Mouse (Mus musculus) layer of hippocampus, postnatal 25 days (tissue): Measurements from ENCODE around the gene Alpk1. TPM values are rescaled to one million over a fixed set of nuclear protein-coding genes. Genes with fewer than 3 reads are reported as not detected.

Experiments
- DNase-seq, 2 experiments: peaks; one replicate each; pipeline ENCODE4 v3.0.0; 2022; ENCODE audit warnings: mixed read lengths in 2 of 2, low spot score in 1 of 2; ENCODE audit errors: extremely low spot score in 1 of 2
- total RNA-seq, 2 experiments: library from RNA; stranded (reverse); gene quantifications; 2 replicates each; pipeline ENCODE4 v1.2.3; 2021

Gene Alpk1
- total RNA-seq, 2 experiments from 2014 or later: 6.7 to 9.6 TPM

DNA sequence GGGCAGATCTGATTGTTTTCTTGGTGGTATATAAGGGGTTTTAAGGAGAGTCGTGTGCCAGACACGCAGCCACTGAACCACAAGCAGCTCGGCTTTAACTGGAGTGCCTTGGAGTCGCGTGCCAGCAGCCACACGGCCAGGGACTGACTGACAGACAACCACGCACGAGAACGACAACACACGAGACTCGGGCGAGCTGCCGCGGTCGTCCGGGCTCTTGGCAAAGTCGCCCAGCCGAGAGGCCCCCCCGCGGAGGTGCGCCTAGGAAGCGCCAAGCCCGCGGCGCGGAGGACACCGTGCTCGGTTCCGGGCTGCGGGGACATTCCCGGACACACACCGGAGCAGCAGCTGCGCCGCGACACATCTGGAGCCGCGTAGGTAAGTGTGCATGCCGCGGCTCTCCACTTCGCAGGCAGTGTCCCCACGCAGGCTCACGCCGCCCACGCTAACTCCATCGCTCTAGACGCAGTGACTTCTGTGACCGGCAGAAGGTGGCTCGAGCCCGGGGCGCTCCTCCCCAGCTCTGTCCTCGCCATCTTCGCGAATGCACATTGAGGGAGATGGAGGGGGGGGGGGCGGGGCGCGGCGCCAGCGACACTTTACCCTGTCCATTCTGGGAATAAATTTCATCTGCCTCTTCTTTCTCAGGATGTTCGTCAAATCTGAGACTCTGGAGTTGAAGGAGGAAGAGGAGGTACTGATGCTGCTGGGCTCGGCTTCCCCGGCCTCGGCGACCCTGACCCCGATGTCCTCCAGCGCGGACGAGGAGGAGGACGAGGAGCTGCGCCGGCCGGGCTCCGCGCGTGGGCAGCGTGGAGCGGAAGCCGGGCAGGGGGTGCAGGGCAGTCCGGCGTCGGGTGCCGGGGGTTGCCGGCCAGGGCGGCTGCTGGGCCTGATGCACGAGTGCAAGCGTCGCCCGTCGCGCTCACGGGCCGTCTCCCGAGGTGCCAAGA, 147.0 kb downstream of the Alpk1 start, which contains the start of gene Neurog2:
TSS of gene Neurog2 (plus strand) at position 56 of the 953 bp plus-strand sequence.
- peak in 1 of 2 experiments; percentile 13 for DNase-seq

- no peak for DNase-seq
These were observed 147.8 kb downstream of the Alpk1 start for GRCm38 (mm10) chr3:127632531-127632930.

DNA sequence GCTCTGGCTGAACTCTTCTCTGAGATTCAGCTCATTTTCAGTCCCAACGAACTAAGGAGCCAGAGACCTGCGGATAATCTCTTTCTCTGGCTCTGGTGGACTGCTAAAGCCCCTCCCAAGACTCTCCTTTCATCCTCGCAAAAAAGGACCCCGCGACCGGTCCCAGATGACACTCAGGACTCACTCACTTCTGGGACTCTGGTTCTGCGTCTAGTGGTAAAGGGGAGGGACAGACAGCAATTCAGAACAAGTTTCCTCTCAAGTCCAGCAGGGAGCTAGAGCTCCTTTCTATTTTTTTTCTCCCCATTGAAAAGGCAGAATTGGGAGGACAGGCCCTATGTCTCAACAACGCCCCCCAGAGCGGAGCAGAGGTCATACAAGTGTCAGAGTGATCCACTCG, 148.7 kb downstream of the Alpk1 start:
- no peak for DNase-seq

DNA sequence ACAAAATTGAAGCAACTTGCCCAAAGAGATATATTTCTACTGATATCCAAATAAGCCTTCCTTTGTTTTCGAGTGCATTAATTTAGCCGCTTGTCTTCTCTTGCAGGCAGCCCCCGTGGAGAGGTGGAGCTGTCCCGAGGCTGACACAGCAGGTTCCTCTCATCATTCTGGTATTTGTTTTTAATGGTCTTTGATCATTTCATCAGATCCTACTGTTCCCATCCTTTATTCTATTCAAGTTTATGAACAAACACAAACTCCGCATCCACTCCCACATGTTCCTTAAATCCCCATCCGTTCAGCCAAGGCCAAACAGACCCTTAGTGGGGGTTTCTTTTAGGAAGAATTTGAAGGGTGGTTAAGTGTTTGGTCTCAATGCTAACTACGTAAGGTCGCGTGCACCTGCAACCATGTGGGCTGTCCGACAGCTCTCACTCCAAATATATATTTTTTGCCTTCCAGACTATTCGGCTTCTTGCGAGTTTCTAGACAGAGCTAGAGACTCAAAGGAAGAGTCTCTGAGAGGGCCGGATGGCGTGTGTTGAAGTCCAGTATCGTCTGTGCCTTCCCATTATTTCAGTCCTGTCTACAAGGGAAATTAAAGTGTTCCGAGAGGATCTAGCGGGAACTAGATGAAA, 149.5 kb downstream of the Alpk1 start:
- no peak for DNase-seq

- DNase-seq: no peak
These were observed 150.1 kb downstream of the Alpk1 start for GRCm38 (mm10) chr3:127630190-127630589.

GRCm38 (mm10) chr3:127628311-127629184, 151.8 kb downstream of the Alpk1 start:
- DNase-seq: no peak

DNA sequence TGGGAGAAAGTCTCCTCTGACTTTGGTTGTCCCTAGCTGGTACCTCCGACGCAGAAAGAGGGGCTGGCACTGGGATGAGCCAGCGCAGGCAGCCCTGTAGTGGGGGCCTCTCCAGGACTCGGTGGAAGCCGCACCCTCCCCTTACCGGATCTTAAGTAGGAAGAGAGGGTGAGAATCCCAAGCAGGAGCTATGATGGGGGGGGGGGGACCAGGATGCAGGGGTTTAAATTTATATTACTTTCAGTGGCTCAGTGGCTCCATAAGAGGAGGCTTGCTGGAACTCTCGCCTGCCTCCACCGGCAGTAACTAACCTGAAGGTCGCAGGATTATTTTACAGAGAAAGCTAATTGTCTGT, 152.4 kb downstream of the Alpk1 start:
- DNase-seq: no peak

DNA sequence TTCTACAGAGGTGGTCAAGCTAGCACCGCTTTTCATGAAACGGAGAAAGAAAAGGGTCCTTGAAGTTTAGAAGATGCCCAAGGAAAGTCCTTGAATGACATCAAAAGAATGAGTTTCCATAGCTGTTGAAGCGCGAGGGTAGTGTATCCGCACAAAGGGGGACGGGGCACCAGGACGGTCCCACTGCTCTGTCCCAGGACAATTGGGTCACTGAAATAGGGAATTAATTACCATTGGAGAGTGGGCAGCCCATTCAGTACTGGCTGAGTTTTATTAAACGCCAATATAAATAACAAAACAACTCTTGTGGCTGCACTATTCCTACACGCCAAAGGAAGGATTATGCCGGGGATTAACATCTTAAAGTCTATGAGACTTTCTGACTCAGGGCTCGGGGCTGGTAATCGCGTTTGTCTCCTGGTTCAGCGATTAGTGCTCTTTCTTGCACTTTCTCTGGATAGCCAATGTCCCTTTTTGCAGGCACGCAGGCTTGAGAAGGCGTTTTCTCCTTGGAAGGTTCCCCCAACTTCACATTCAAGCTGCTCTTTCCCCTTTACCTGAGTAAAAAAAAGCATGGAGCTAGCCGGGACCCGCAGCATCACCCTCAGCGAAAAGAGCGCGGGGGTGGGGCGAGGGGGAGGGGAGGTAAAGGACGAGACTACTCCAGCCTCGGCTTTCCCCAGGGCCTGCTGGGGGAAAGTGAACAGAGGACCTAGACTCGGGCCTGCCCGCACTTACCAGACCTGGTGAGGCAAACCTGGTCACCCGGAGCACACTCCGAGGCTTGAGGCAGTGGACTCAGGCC, 153.0 kb downstream of the Alpk1 start:
- no peak for DNase-seq

GRCm38 (mm10) chr3:127626524-127626923, 153.8 kb downstream of the Alpk1 start:
- no peak for DNase-seq

GRCm38 (mm10) chr3:127625701-127626399, 154.5 kb downstream of the Alpk1 start:
- no peak for DNase-seq

DNA sequence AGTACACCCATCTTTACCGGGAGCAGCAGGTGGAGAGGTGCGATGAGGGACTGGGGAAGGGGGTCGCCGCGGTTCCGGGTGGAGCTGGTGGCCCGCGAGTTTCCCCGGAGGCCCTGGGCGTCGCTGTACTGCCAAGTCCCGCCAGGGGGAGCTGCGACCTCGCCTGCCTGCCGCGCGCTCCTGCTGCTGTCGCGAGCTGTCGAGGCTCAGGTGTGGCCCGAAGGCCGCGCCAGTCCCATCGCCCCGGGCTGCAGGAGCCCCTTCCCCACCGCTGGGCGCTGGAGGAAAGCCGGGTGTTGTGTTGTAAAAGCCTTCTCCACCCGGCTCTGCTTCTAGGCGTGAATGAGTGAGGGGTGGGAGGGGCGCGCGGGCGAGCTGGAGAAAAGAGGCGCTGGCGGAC, 155.0 kb downstream of the Alpk1 start:
- DNase-seq: peak; percentile 68 to 77

Other genes starting within 250 kb of the Alpk1 start
- 10 to 100 TPM; 16.0 to 17.4 TPM for gene Larp7, start 227.2 kb downstream of the Alpk1 start, total RNA-seq
- gene Zgrf1, start 227.0 kb downstream of the Alpk1 start, total RNA-seq: 1 to 10 TPM; 2.3 to 2.5 TPM
- 1 to 10 TPM; 1.7 TPM for gene Neurog2, start 147.4 kb downstream of the Alpk1 start, total RNA-seq
- gene Tifa, start 9.3 kb upstream of the Alpk1 start, total RNA-seq: 1 to 10 TPM; 6.3 to 6.5 TPM
- gene Ap1ar, start 57.0 kb upstream of the Alpk1 start, total RNA-seq: 10 to 100 TPM; 74.9 to 77.4 TPM
- gene Fam241a, start 115.8 kb upstream of the Alpk1 start, total RNA-seq: 1 to 10 TPM; 3.1 TPM